Mouse (Mus musculus) lung, embryonic 16.5 days (tissue): ENCODE measurements around the gene L3mbtl4. TPM values are rescaled to one million over a fixed set of nuclear protein-coding genes. Genes with fewer than 3 reads are reported as not detected.
"Not testable (repeated sequence)": the region's sequence is repeated elsewhere in the genome, so short reads cannot be mapped to it uniquely, and the experiment has no call there.

Source experiments
- ATAC-seq: fragments of 200-750 bp; cut with Nextera tagmentation; 2 replicates; pipeline ENCODE4 v1.8.0; 2017; ENCODE audit warnings: low read depth, mild to moderate bottlenecking, moderate library complexity
- H3K27ac ChIP-seq: fragments of 300-500 bp; sonication (generic); 2 replicates; pipeline ENCODE4 v1.5.1; 2014; ENCODE audit warnings: mild to moderate bottlenecking, control low read depth, low read length
- H3K27me3 ChIP-seq: fragments of 300-500 bp; sonication (generic); 2 replicates; pipeline ENCODE4 v1.6.1; 2014; ENCODE audit warnings: low read depth, low read length, mixed read lengths; ENCODE audit not compliant: control insufficient read depth, insufficient read depth
- H3K36me3 ChIP-seq: fragments of 300-500 bp; sonication (generic); 2 replicates; pipeline ENCODE4 v1.6.1; 2014; ENCODE audit warnings: low read length; ENCODE audit not compliant: control insufficient read depth, insufficient read depth
- H3K4me1 ChIP-seq: fragments of 300-500 bp; sonication (generic); replicated peaks from 2 replicates; pipeline ENCODE4 v1.6.1; 2014; ENCODE audit warnings: low read length, mixed read lengths; ENCODE audit not compliant: control insufficient read depth, insufficient read depth
- H3K4me2 ChIP-seq: fragments of 300-500 bp; sonication (generic); 2 replicates; pipeline ENCODE4 v1.6.1; 2014; ENCODE audit warnings: low read depth, low read length, control low read depth
- H3K4me3 ChIP-seq: fragments of 300-500 bp; sonication (generic); 2 replicates; pipeline ENCODE4 v1.5.1; 2014; ENCODE audit warnings: mild to moderate bottlenecking, low read length, control low read depth
- H3K9ac ChIP-seq: fragments of 300-500 bp; sonication (generic); 2 replicates; pipeline ENCODE4 v1.6.1; 2014; ENCODE audit warnings: low read length, control low read depth
- H3K9me3 ChIP-seq: fragments of 300-500 bp; sonication (generic); 2 replicates; pipeline ENCODE4 v1.6.1; 2016; ENCODE audit warnings: low read length; ENCODE audit not compliant: control insufficient read depth
- WGBS: fragments of 180-500 bp; shearing (Covaris S2); extraction: QIAGEN DNeasy Blood & Tissue Kit; methylation state at CpG from one replicate; pipeline ENCODE4 v1.1.7; 2014; 5-methylcytosine and 5-hydroxymethylcytosine counted together
- polyA plus RNA-seq: library from polyadenylated mRNA; unstranded; fragments of >200 nt; fragmentation: Nextera tagmentation; extraction: Ambion mirVana; gene quantifications from 2 replicates; pipeline ENCODE4 v1.2.1, GENCODE M21; 2015

Gene L3mbtl4
- polyA plus RNA-seq, 1 experiment from 2014 or later, result 0.23 TPM

DNA sequence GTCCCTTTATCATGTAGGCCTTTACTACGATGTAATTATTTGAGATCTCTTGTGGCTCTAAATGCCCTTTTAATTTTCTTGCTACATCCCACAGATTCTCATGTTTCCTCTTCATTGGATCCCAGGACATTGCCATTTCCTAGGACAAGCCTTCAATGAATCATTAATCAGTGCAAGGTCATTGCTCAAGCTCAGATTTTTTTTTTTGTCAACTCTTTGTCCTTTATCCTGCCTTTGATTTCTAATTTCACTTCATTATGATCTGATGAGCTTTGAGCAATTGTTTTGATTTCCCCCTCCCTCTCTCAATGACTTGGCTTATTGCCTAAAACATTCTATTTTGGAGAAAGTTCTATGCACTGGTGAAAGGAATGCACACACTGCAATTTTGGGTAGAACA, 177.3 kb downstream of the L3mbtl4 start:
- ATAC-seq, result no peak
- WGBS, result 79% methylated on average over 1 of the region's 1 CpGs
- no peak overlapping the region for H3K4me2 ChIP-seq

DNA sequence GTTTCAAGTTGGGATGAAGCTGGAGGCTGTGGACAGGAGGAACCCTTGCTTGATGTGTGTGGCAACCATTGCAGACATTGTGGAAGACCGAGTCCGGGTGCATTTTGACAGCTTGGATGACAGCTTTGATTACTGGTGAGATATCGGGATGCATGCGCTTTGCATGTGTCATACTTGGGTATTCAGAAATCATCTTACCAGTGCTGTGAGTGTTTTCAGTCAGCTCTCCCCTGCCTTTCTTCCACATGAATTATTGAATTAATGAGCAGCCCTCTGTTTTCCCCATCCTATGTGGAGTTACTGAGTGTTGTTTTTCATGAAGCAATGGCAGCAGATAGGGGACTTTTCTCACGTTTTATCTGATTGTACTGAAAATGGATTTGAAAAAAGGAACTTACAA, 187.9 kb downstream of the L3mbtl4 start:
- H3K9ac ChIP-seq, result no peak overlapping the region
- no peak for ATAC-seq
- H3K4me1 ChIP-seq, result no peaks in the 10 kb centered on the region
- no peaks in the 10 kb centered on the region for H3K36me3 ChIP-seq
- no peak overlapping the region for H3K4me3 ChIP-seq
- WGBS, result 79% methylated on average over 5 of the region's 5 CpGs
- no peak overlapping the region for H3K4me2 ChIP-seq
- no peaks in the 10 kb centered on the region for H3K9me3 ChIP-seq
- no peaks in the 10 kb centered on the region for H3K27me3 ChIP-seq
- no peak overlapping the region for H3K27ac ChIP-seq

More for the DNA sequence above, 177.3 kb downstream of the L3mbtl4 start:
- no peak overlapping the region for H3K27ac ChIP-seq
- H3K36me3 ChIP-seq, result no peaks in the 10 kb centered on the region
- no peaks in the 10 kb centered on the region; the same call in 1 of the 2 replicates for H3K4me1 ChIP-seq
- H3K4me3 ChIP-seq, result no peak overlapping the region
- no peaks in the 10 kb centered on the region for H3K9me3 ChIP-seq
- no peak overlapping the region for H3K9ac ChIP-seq
- no peaks in the 10 kb centered on the region for H3K27me3 ChIP-seq

GRCm38 (mm10) chr17:68467311-68467710, 193.7 kb downstream of the L3mbtl4 start:
- Histone ChIP-seq H3K27ac (no peak overlapping the region), H3K4me1 (no peaks in the 10 kb centered on the region), H3K4me3 (no peak overlapping the region), H3K9me3 (no peaks in the 10 kb centered on the region), H3K36me3 (no peaks in the 10 kb centered on the region), H3K27me3 (no peaks in the 10 kb centered on the region), H3K9ac (no peak overlapping the region), H3K4me2 (no peak overlapping the region)
- ATAC-seq, result no peak
- 23% methylated on average over 1 of the region's 1 CpGs for WGBS

- no peak for ATAC-seq
- Histone ChIP-seq H3K9ac (no peak overlapping the region), H3K9me3 (no peaks in the 10 kb centered on the region), H3K4me3 (no peak overlapping the region), H3K36me3 (no peaks in the 10 kb centered on the region), H3K4me2 (no peak overlapping the region), H3K4me1 (no peaks in the 10 kb centered on the region), H3K27ac (no peak overlapping the region), H3K27me3 (no peaks in the 10 kb centered on the region)
- WGBS, result 39% methylated on average over 4 of the region's 4 CpGs
Measured at GRCm38 (mm10) chr17:68490065-68490691, 216.6 kb downstream of the L3mbtl4 start.

DNA sequence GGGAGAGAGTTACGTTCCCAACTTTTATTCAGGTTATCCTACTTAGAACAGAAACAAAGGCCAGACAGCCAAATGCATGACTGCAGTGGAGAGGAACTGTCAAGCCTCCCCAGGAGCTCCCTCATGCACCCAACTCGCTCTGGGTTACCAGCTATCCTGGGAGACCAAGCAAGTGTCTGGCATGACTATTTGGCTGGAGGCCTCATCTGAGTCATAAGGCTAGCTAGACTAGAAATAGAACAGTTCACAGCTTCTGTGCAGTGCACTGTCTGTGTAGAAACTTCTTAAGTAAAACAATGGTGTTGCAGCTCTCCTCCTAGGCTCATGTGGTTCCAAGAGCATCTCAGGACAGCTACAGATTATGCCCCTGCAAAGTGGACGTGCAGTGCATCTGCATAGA, 218.6 kb downstream of the L3mbtl4 start:
- Histone ChIP-seq H3K9ac (no peak overlapping the region), H3K27me3 (no peaks in the 10 kb centered on the region), H3K4me3 (no peak overlapping the region), H3K27ac (no peak overlapping the region), H3K9me3 (no peaks in the 10 kb centered on the region), H3K36me3 (no peaks in the 10 kb centered on the region), H3K4me1 (no peaks in the 10 kb centered on the region), H3K4me2 (no peak overlapping the region)
- 84% methylated on average over 3 of the region's 3 CpGs for WGBS
- ATAC-seq, result no peak

- H3K9ac ChIP-seq, H3K36me3 ChIP-seq, H3K27me3 ChIP-seq, H3K4me1 ChIP-seq, H3K4me2 ChIP-seq, H3K4me3 ChIP-seq, ATAC-seq, H3K27ac ChIP-seq, H3K9me3 ChIP-seq: not testable (repeated sequence)
- WGBS, result 86% methylated on average over 2 of the region's 4 CpGs
Measured at GRCm38 (mm10) chr17:68502998-68503397, 229.4 kb downstream of the L3mbtl4 start.

GRCm38 (mm10) chr17:68559698-68560097, 286.1 kb downstream of the L3mbtl4 start:
- 69% methylated on average over 9 of the region's 9 CpGs for WGBS

GRCm38 (mm10) chr17:68560264-68560663, 286.7 kb downstream of the L3mbtl4 start:
- H3K4me3 ChIP-seq, result no peak overlapping the region
- no peaks in the 10 kb centered on the region for H3K27me3 ChIP-seq
- 34% methylated on average over 1 of the region's 1 CpGs for WGBS
- no peak overlapping the region for H3K4me2 ChIP-seq
- H3K27ac ChIP-seq, result no peak overlapping the region
- H3K4me1 ChIP-seq, result no peaks in the 10 kb centered on the region
- no peaks in the 10 kb centered on the region for H3K9me3 ChIP-seq
- H3K9ac ChIP-seq, result no peak overlapping the region
- H3K36me3 ChIP-seq, result no peaks in the 10 kb centered on the region
- no peak for ATAC-seq

More at GRCm38 (mm10) chr17:68559698-68560097, 286.1 kb downstream of the L3mbtl4 start:
- no peaks in the 10 kb centered on the region for H3K36me3 ChIP-seq
- H3K27me3 ChIP-seq, result no peaks in the 10 kb centered on the region
- H3K4me2 ChIP-seq, result no peak overlapping the region
- no peak overlapping the region for H3K4me3 ChIP-seq
- no peaks in the 10 kb centered on the region for H3K4me1 ChIP-seq
- no peaks in the 10 kb centered on the region for H3K9me3 ChIP-seq
- no peak overlapping the region for H3K27ac ChIP-seq
- no peak overlapping the region for H3K9ac ChIP-seq
- no peak for ATAC-seq

GRCm38 (mm10) chr17:68571806-68572205, 298.2 kb downstream of the L3mbtl4 start:
- no peak overlapping the region for H3K4me2 ChIP-seq
- H3K9me3 ChIP-seq, result no peaks in the 10 kb centered on the region
- no peak overlapping the region for H3K27ac ChIP-seq
- H3K36me3 ChIP-seq, result no peaks in the 10 kb centered on the region
- ATAC-seq, result no peak
- H3K4me1 ChIP-seq, result no peaks in the 10 kb centered on the region
- no peaks in the 10 kb centered on the region for H3K27me3 ChIP-seq
- H3K4me3 ChIP-seq, result no peak overlapping the region
- no peak overlapping the region for H3K9ac ChIP-seq
- WGBS, result 82% methylated on average over 6 of the region's 6 CpGs

DNA sequence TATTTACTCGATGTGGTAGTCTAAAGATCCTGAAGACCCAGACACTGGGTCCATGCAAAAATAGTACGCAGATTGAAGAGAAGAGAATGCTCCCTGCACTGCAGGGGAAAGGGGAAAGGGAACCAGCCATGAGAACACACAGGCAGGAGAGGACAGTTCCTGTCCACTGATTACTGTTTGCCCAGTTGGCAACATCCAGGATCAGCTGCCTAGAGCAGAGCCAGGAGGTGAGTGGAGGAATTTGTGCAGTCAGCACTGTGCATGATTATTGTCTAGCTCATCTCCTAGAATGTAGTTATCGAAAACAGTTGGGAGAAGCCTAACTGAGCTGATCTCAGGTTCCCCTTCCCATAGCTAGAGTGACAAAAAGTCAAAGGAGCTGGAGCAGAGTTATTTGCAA, 311.6 kb downstream of the L3mbtl4 start:
- H3K9me3 ChIP-seq, result no peaks in the 10 kb centered on the region
- 84% methylated on average over 3 of the region's 3 CpGs for WGBS
- H3K4me1 ChIP-seq, result no peaks in the 10 kb centered on the region
- no peak overlapping the region for H3K4me3 ChIP-seq
- H3K27ac ChIP-seq, result no peak overlapping the region
- H3K36me3 ChIP-seq, result no peaks in the 10 kb centered on the region
- H3K4me2 ChIP-seq, result no peak overlapping the region
- ATAC-seq, result no peak
- no peaks in the 10 kb centered on the region for H3K27me3 ChIP-seq
- H3K9ac ChIP-seq, result no peak overlapping the region
